Mouse (Mus musculus) gastrocnemius, postnatal 14 days (tissue): ENCODE data around the gene Dsp. TPM values are rescaled to one million over a fixed set of nuclear protein-coding genes. Genes with fewer than 3 reads are reported as not detected.

Experiments
- total RNA-seq, 2 experiments: library from RNA; stranded (reverse); gene quantifications; 2 replicates each; pipeline ENCODE4 v1.2.3; 2021

Dsp gene
- total RNA-seq, 2 experiments from 2014 or later = 0.02 to 0.06 TPM

Other genes with a start within 250 kb of the Dsp start
- gene Ssr1, start 157.1 kb upstream of the Dsp start, total RNA-seq = 10 to 100 TPM; 54.3 to 58.5 TPM
- gene Riok1, start 114.3 kb upstream of the Dsp start, total RNA-seq = 10 to 100 TPM in 1 of 2 experiments, 1 to 10 TPM in 1; 9.2 to 11.9 TPM
- under 1 TPM; 0.51 to 0.98 TPM for gene Cage1, start 114.2 kb upstream of the Dsp start, total RNA-seq
- gene Snrnp48, start 53.6 kb downstream of the Dsp start, total RNA-seq = 1 to 10 TPM; 6.2 to 7.7 TPM
- 1 to 10 TPM; 7.1 to 8.8 TPM for gene Bmp6, start 193.8 kb downstream of the Dsp start, total RNA-seq